Mouse (Mus musculus): ENCODE measurements around the gene Kctd12b. TPM values are rescaled to one million over a fixed set of nuclear protein-coding genes. Genes with fewer than 3 reads are reported as not detected.
"Not testable (repeated sequence)": the region's sequence is repeated elsewhere in the genome, so short reads cannot be mapped to it uniquely, and the experiment has no call there.

The Kctd12b gene
- 8.4 and 10.2 TPM in 2 replicates for polyA plus RNA-seq (2016; fragmentation: Nextera tagmentation; extraction: Ambion mirVana)

DNA sequence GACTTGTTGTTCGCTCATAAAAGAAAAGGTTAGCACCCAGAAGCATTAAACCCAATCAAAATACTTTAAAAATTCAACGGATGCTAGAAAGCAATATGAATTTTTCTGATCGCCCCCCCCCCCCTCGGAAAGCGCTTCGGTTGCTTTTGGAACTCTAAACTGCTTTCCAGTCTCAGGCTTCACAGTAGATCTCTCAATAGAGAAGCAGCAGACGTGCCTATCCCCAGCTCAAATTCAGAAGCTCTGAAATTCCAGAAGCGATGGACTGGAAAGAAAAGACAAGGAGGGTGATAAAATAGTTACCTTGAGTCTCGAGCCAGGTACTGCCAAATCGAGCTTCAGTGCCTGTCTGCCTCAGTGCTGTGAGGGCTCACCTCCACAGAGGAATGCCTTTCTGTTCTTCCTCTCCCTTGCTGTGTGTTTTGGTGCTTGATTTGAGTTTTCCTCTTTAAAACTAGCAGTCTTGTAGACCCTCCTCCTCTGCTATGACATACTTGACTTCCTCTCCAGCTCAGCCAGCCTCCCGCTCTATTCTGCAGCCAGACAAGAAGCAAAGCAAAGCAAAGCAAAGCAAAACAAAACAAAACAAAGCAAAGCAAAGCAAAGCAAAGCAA, at the start of gene Kctd12b:
Gene Kctd12b, minus strand, starts transcription at position 610 of the 614 bp plus-strand sequence.
- Histone ChIP-seq H3K9me3 (no peaks in the 10 kb centered on the region), H3K27ac (peak within 1 kb of the TSS; percentile 80), H3K27me3 (no peaks in the 10 kb centered on the region), H3K4me3 (peak within 1 kb of the TSS; percentile 36), H3K4me1 (no peaks in the 10 kb centered on the region), H3K36me3 (no peaks in the 10 kb centered on the region), H3K4me2 (replicated peaks) (peak within 1 kb of the TSS; percentile 44), H3K9ac (0 out of 2 replicates have a peak within 1 kb of the TSS, but pooled peaks have one; percentile 33)
- ATAC-seq (ENCODE audit: insufficient number of reproducible peaks, insufficient read depth, low FRiP score, low TSS enrichment), result no peak
- WGBS, result 23% methylated on average over 11 of the region's 11 CpGs

GRCm38 (mm10) chrX:153742493-153742892, 46.3 kb upstream of the Kctd12b start:
- no peak overlapping the region for H3K4me3 ChIP-seq
- WGBS, result 82% methylated on average over 3 of the region's 3 CpGs
- H3K27ac ChIP-seq, result no peak overlapping the region
- no peaks in the 10 kb centered on the region for H3K36me3 ChIP-seq
- no peaks in the 10 kb centered on the region for H3K9me3 ChIP-seq
- no peak overlapping the region for H3K9ac ChIP-seq
- H3K4me2 ChIP-seq (replicated peaks), result no peak overlapping the region
- no peaks in the 10 kb centered on the region for H3K27me3 ChIP-seq
- no peaks in the 10 kb centered on the region for H3K4me1 ChIP-seq
- no peak for ATAC-seq (ENCODE audit: insufficient number of reproducible peaks, insufficient read depth, low FRiP score, low TSS enrichment)

GRCm38 (mm10) chrX:153735697-153736096, 39.5 kb upstream of the Kctd12b start:
- H3K4me2 ChIP-seq (replicated peaks), result no peak overlapping the region
- H3K27me3 ChIP-seq, result no peaks in the 10 kb centered on the region
- no peaks in the 10 kb centered on the region for H3K9me3 ChIP-seq
- H3K4me1 ChIP-seq, result no peaks in the 10 kb centered on the region
- 82% methylated on average over 4 of the region's 4 CpGs for WGBS
- H3K27ac ChIP-seq, result no peak overlapping the region
- H3K9ac ChIP-seq, result no peak overlapping the region
- 0 out of 2 replicates have a peak, but pooled peaks cover 6% of the 10 kb centered on the region for H3K36me3 ChIP-seq
- ATAC-seq (ENCODE audit: insufficient number of reproducible peaks, insufficient read depth, low FRiP score, low TSS enrichment), result no peak
- no peak overlapping the region for H3K4me3 ChIP-seq

GRCm38 (mm10) chrX:153724400-153724799, 28.2 kb upstream of the Kctd12b start:
- Histone ChIP-seq H3K36me3 (no peaks in the 10 kb centered on the region), H3K9ac (no peak overlapping the region), H3K4me2 (replicated peaks) (peak overlapping the region; percentile 49), H3K4me1 (no peaks in the 10 kb centered on the region), H3K9me3 (no peaks in the 10 kb centered on the region), H3K4me3 (peak overlapping the region; percentile 47), H3K27ac (no peak overlapping the region), H3K27me3 (no peaks in the 10 kb centered on the region)
- ATAC-seq (ENCODE audit: insufficient number of reproducible peaks, insufficient read depth, low FRiP score, low TSS enrichment), result no peak
- WGBS, result 25% methylated on average over 3 of the region's 3 CpGs

- H3K36me3 ChIP-seq, result no peaks in the 10 kb centered on the region
- peak within 1 kb of the TSS; percentile 49 for H3K4me2 ChIP-seq (replicated peaks)
- H3K9me3 ChIP-seq, result no peaks in the 10 kb centered on the region
- H3K27ac ChIP-seq, result peak within 1 kb of the TSS; percentile 81; the same call in 1 of the 2 replicates
- ATAC-seq (ENCODE audit: insufficient number of reproducible peaks, insufficient read depth, low FRiP score, low TSS enrichment), result peak; percentile 88
- no peaks in the 10 kb centered on the region for H3K4me1 ChIP-seq
- H3K27me3 ChIP-seq, result no peaks in the 10 kb centered on the region
- WGBS, result 13% methylated on average over 32 of the region's 32 CpGs
- H3K9ac ChIP-seq, result peak within 1 kb of the TSS; percentile 66
- H3K4me3 ChIP-seq, result peak within 1 kb of the TSS; percentile 47
Measured at GRCm38 (mm10) chrX:153723110-153723916, 27.1 kb upstream of the Kctd12b start, which contains the start of gene Nbdy. Nbdy (plus strand) TSS chrX:153723590.

DNA sequence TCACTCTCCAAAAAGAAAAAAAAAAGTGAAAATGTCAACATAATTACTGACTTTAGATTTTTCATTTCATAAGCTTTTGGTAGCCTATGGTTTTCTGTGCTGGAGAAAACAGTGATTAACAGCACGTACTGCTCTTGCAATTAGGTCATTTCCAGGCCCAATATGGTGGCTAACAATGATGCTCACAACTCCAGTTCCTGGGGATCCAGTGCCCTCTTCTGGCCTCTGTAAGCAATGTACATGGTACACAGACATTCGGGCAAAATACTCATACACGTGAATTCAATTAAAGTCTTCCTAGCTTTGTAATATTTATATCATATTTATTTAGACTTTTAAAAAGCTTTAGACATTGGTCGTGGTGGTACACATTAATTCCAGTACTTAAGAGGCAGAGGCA, 23.4 kb upstream of the Kctd12b start:
- ATAC-seq (ENCODE audit: insufficient number of reproducible peaks, insufficient read depth, low FRiP score, low TSS enrichment), result no peak
- H3K4me2 ChIP-seq (replicated peaks), result no peak overlapping the region

GRCm38 (mm10) chrX:153716716-153717115, 20.5 kb upstream of the Kctd12b start:
- Histone ChIP-seq H3K4me1 (no peaks in the 10 kb centered on the region), H3K27me3 (no peaks in the 10 kb centered on the region), H3K36me3 (no peaks in the 10 kb centered on the region), H3K9me3 (no peaks in the 10 kb centered on the region), H3K4me2 (replicated peaks) (no peak overlapping the region), H3K27ac (no peak overlapping the region), H3K9ac (no peak overlapping the region), H3K4me3 (no peak overlapping the region)
- 80% methylated on average over 2 of the region's 2 CpGs for WGBS
- no peak for ATAC-seq (ENCODE audit: insufficient number of reproducible peaks, insufficient read depth, low FRiP score, low TSS enrichment)

More for the DNA sequence above, 23.4 kb upstream of the Kctd12b start:
- Histone ChIP-seq H3K36me3 (no peaks in the 10 kb centered on the region), H3K9ac (no peak overlapping the region), H3K27me3 (no peaks in the 10 kb centered on the region), H3K4me3 (no peak overlapping the region), H3K9me3 (no peaks in the 10 kb centered on the region), H3K27ac (no peak overlapping the region), H3K4me1 (no peaks in the 10 kb centered on the region)
- 31% methylated on average over 4 of the region's 4 CpGs for WGBS

- no peaks in the 10 kb centered on the region for H3K36me3 ChIP-seq
Measured at GRCm38 (mm10) chrX:153707735-153708134, 11.5 kb upstream of the Kctd12b start.

DNA sequence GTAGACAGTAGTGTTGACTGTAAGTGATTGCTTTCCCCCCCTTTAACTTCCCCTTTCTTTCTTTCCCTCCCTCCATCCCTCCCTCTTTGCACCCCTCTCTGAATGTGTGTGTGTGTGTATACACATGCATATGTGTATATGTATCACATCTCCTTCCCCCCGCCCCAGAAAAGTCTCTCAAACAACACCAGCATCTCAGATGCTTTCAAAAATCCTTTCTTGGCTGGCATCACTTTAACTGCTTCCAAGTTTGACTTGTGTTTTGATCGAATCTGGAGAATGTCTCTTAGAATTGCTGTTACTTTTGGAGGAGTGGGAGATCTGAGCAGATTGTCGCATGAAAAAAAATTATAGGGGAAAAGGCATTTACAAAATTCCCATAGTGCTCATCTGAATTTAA, 4.3 kb upstream of the Kctd12b start:
- Histone ChIP-seq H3K9me3 (no peaks in the 10 kb centered on the region), H3K27ac (no peak overlapping the region), H3K4me2 (replicated peaks) (no peak overlapping the region), H3K9ac (no peak overlapping the region), H3K4me3 (no peak overlapping the region), H3K27me3 (no peaks in the 10 kb centered on the region), H3K4me1 (no peaks in the 10 kb centered on the region), H3K36me3 (no peaks in the 10 kb centered on the region)
- 76% methylated on average over 3 of the region's 3 CpGs for WGBS
- ATAC-seq (ENCODE audit: insufficient number of reproducible peaks, insufficient read depth, low FRiP score, low TSS enrichment), result no peak

More at GRCm38 (mm10) chrX:153707735-153708134, 11.5 kb upstream of the Kctd12b start:
- no peak overlapping the region for H3K27ac ChIP-seq
- no peaks in the 10 kb centered on the region for H3K4me1 ChIP-seq
- no peak for ATAC-seq (ENCODE audit: insufficient number of reproducible peaks, insufficient read depth, low FRiP score, low TSS enrichment)
- no peak overlapping the region for H3K9ac ChIP-seq
- WGBS, result 26% methylated on average over 4 of the region's 4 CpGs
- H3K9me3 ChIP-seq, result no peaks in the 10 kb centered on the region
- H3K4me3 ChIP-seq, result no peak overlapping the region
- no peaks in the 10 kb centered on the region for H3K27me3 ChIP-seq
- no peak overlapping the region for H3K4me2 ChIP-seq (replicated peaks)

GRCm38 (mm10) chrX:153668233-153668632, 28.0 kb downstream of the Kctd12b start:
- ATAC-seq (ENCODE audit: insufficient number of reproducible peaks, insufficient read depth, low FRiP score, low TSS enrichment); H3K4me1 ChIP-seq; H3K9me3 ChIP-seq; H3K4me2 ChIP-seq (replicated peaks); H3K36me3 ChIP-seq; H3K27ac ChIP-seq; H3K9ac ChIP-seq; H3K27me3 ChIP-seq; H3K4me3 ChIP-seq: not testable (repeated sequence)
- 42% methylated on average over 2 of the region's 2 CpGs for WGBS

DNA sequence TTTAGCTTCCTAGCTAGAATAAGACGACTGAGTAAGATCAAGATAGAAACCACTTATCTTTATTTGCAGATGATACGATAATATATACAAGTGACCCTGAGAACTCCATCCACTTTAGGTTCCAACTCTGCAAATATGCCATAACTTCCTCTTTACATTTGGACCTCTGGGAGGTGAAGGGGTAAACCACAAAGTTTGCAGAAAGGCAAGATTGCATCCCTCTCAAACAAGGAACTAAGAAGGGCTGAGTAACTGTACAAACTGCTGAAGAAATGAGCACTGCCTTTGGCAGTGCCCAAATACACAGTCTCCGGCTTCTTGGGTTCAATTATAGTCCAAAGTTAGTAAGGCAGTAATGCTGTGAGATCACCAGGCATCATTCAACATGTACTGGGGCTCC, 31.3 kb downstream of the Kctd12b start:
- Histone ChIP-seq H3K9ac (no peak overlapping the region), H3K36me3 (no peaks in the 10 kb centered on the region), H3K4me2 (replicated peaks) (no peak overlapping the region), H3K9me3 (no peaks in the 10 kb centered on the region), H3K27me3 (no peaks in the 10 kb centered on the region), H3K4me3 (no peak overlapping the region), H3K27ac (no peak overlapping the region), H3K4me1 (no peaks in the 10 kb centered on the region)
- WGBS, result 79% methylated on average over 3 of the region's 3 CpGs
- no peak for ATAC-seq (ENCODE audit: insufficient number of reproducible peaks, insufficient read depth, low FRiP score, low TSS enrichment)

DNA sequence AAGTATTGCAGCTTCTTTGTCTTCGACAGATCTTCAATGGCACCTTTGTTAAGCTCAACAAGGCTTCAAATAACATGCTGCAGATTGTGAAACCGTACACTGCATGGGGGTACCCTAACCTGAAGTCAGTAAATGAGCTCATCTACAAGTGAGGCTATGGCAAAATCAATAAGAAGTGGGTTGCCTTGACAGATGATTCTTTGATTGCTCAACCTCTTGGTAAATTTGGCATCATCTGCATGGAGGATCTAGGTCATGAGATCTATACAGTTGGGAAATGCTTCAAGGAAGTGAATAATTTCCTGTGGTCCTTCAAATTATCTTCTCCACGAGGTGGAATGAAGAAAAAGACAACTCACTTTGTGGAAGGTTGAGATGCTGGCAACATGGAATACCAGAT, 39.2 kb downstream of the Kctd12b start:
- no peaks in the 10 kb centered on the region for H3K9me3 ChIP-seq
- H3K4me2 ChIP-seq (replicated peaks), result no peak overlapping the region
- H3K4me1 ChIP-seq, result no peaks in the 10 kb centered on the region
- H3K27ac ChIP-seq, result no peak overlapping the region
- H3K27me3 ChIP-seq, result no peaks in the 10 kb centered on the region
- no peak overlapping the region for H3K4me3 ChIP-seq
- ATAC-seq (ENCODE audit: insufficient number of reproducible peaks, insufficient read depth, low FRiP score, low TSS enrichment), result no peak
- H3K36me3 ChIP-seq, result no peaks in the 10 kb centered on the region
- H3K9ac ChIP-seq, result no peak overlapping the region
- WGBS, result 57% methylated on average over 3 of the region's 3 CpGs
